Mouse (Mus musculus): ENCODE results near the gene Sema6d. TPM values are rescaled to one million over a fixed set of nuclear protein-coding genes. Genes with fewer than 3 reads are reported as not detected.
A peak's percentile ranks its signal among the peaks of the same experiment; 100 is the strongest.

Sema6d gene
- polyA plus RNA-seq, 1 experiment from 2014 or later, result 19.0 TPM

DNA sequence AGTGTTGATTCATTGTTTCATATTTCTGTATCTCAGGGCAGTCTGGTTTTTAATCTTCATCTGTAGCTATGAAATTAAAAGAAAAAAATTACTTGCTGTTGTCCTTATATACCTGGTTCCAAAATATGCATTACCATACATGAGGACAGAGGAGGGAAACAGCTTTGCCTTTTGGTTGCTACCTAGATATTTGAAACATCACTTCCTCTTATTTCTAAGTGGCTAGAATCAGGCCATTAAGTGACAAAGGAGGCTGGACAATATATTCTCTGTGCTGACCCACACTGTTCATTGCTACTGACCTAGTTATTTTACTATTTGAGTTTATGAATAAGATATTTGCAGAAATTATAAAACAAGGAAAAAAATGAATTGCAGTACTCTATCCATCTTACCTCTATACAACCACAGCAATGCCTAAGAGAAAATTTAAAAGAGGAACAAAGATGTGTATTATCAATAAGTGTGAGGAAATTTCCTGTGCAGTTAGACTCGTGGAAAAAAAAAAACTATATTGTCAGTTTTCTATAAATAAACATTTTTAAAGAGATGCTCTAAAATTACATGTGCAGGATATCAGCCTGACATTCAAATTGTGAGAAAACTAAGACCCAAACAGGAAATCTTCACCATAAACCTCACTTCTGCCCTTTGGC is 330.5 kb downstream of the Sema6d start:
- H3K4me1 ChIP-seq (replicated peaks; ENCODE audit: control insufficient read depth, insufficient read depth, low read length), result no peaks in the 10 kb centered on the region
- ATAC-seq (ENCODE audit: low read depth), result no peak
- H3K4me3 ChIP-seq (ENCODE audit: low read length), result no peak overlapping the region
- no peak overlapping the region for H3K4me2 ChIP-seq (ENCODE audit: low read depth, low read length)
- H3K27ac ChIP-seq (ENCODE audit: low read length), result no peak overlapping the region
- H3K9ac ChIP-seq (ENCODE audit: low read length), result no peak overlapping the region
- no peaks in the 10 kb centered on the region for H3K9me3 ChIP-seq (ENCODE audit: control insufficient read depth, low read length)
- no peaks in the 10 kb centered on the region for H3K27me3 ChIP-seq (ENCODE audit: control insufficient read depth, insufficient read depth, low read depth, low read length)
- WGBS, result 12% methylated on average over 1 of the region's 1 CpGs
- H3K36me3 ChIP-seq (ENCODE audit: control insufficient read depth, insufficient read depth, low read length), result no peaks in the 10 kb centered on the region

DNA sequence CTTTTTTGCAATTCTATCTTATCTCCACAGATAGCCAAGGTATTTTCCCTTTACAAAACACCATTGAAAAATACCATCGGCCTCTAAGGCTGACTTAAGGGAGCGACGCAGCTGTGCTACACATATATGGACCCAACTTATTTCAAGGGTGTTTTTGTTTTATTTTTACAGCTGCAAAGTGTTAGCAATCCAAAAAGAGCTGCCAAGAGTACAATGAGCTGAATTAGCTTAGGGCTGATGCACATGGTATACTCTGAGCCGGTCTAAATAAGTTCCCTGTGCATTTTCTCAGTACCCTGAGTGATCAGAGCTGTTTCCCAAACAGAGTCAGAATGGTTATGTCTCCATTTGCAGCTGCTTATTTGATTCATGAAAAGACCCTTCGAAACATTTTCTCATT is 340.0 kb downstream of the Sema6d start:
- 90% methylated on average over 5 of the region's 5 CpGs for WGBS
- H3K36me3 ChIP-seq (ENCODE audit: control insufficient read depth, insufficient read depth, low read length), result no peaks in the 10 kb centered on the region
- H3K9me3 ChIP-seq (ENCODE audit: control insufficient read depth, low read length), result no peaks in the 10 kb centered on the region
- H3K4me2 ChIP-seq (ENCODE audit: low read depth, low read length), result no peak overlapping the region
- H3K27me3 ChIP-seq (ENCODE audit: control insufficient read depth, insufficient read depth, low read depth, low read length), result no peaks in the 10 kb centered on the region
- no peak overlapping the region for H3K27ac ChIP-seq (ENCODE audit: low read length)
- H3K9ac ChIP-seq (ENCODE audit: low read length), result no peak overlapping the region
- H3K4me3 ChIP-seq (ENCODE audit: low read length), result no peak overlapping the region
- no peaks in the 10 kb centered on the region for H3K4me1 ChIP-seq (replicated peaks; ENCODE audit: control insufficient read depth, insufficient read depth, low read length)
- ATAC-seq (ENCODE audit: low read depth), result no peak

DNA sequence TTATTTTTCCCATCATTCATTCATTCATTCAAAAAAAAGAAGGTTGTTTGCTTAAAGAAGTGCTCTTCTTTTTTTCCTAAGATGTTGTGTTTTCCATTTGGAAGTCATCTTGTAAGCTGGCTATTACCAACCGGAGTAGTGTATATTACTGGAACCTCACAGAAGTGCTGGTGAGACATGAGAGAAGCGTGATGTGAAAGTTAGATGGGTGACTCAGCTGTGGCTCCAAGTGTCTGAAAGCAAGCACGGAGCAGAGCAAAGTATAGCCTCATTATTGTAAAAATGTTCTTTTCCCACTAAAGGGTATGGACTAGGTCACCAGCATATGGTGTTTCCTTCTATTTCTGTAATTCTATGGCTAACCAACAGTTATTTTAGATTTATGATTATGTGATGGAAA is 340.9 kb downstream of the Sema6d start:
- Histone ChIP-seq H3K4me1 (replicated peaks; ENCODE audit: control insufficient read depth, insufficient read depth, low read length) (no peaks in the 10 kb centered on the region), H3K27me3 (ENCODE audit: control insufficient read depth, insufficient read depth, low read depth, low read length) (no peaks in the 10 kb centered on the region), H3K9ac (ENCODE audit: low read length) (no peak overlapping the region), H3K4me3 (ENCODE audit: low read length) (no peak overlapping the region), H3K9me3 (ENCODE audit: control insufficient read depth, low read length) (no peaks in the 10 kb centered on the region), H3K27ac (ENCODE audit: low read length) (no peak overlapping the region), H3K4me2 (ENCODE audit: low read depth, low read length) (no peak overlapping the region), H3K36me3 (ENCODE audit: control insufficient read depth, insufficient read depth, low read length) (no peaks in the 10 kb centered on the region)
- 67% methylated on average over 3 of the region's 3 CpGs for WGBS
- no peak for ATAC-seq (ENCODE audit: low read depth)

DNA sequence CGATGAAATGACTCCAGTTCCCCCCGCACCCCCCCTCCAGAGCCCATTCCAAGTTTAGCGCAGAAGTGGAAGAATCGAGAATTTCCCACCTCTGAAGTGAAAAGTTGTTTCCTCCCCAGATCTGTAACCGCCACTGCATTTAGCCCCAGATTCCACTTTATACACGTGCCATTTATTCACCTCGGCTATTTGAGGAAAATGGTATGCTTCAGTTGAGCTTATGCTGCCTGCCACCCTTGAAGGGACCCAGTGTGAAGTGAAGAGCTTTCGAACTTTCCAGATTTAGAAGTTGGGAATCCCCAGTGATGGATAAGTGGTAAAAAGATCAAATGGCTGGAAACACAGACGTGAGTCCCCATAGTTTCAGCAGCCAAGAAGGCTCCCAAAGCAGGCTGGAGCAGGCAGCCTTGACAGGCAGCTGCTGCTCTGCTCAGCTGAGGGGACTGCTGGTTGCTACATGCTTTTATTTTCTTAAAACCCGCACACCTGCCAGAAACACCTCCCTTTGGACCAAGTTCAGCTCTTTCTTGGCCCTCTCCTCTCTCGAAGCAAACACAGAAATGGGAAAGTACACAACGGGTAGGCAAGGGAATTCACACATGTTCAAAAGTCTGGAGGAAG is 345.7 kb downstream of the Sema6d start:
- H3K9ac ChIP-seq (ENCODE audit: low read length), result no peak overlapping the region
- ATAC-seq (ENCODE audit: low read depth), result peak; percentile 41; the same call in 1 of the 2 replicates
- H3K4me1 ChIP-seq (replicated peaks; ENCODE audit: control insufficient read depth, insufficient read depth, low read length), result no peaks in the 10 kb centered on the region
- no peaks in the 10 kb centered on the region for H3K9me3 ChIP-seq (ENCODE audit: control insufficient read depth, low read length)
- no peak overlapping the region for H3K4me3 ChIP-seq (ENCODE audit: low read length)
- H3K36me3 ChIP-seq (ENCODE audit: control insufficient read depth, insufficient read depth, low read length), result no peaks in the 10 kb centered on the region
- WGBS, result 55% methylated on average over 12 of the region's 12 CpGs
- H3K4me2 ChIP-seq (ENCODE audit: low read depth, low read length), result no peak overlapping the region
- no peaks in the 10 kb centered on the region for H3K27me3 ChIP-seq (ENCODE audit: control insufficient read depth, insufficient read depth, low read depth, low read length)
- H3K27ac ChIP-seq (ENCODE audit: low read length), result no peak overlapping the region

DNA sequence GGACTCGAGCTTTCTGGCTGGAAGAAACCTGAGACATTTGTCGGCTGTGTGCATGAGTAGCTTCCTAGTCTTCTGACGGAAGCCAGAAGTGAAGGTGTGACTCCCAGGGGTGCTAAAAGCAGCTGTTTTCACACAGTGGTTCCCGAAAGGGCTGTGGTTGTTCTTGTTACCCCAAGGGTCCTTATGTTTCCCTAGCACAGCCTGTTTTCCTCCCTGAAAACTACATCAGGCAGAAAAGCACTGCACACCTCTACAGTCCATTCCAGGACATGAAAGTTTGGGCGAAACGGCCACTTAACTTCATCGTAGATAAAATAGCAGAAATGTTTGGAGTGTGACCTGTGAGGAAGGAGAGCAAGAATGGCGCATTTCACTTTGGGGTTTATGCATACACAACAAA is 346.9 kb downstream of the Sema6d start:
- no peak overlapping the region for H3K4me3 ChIP-seq (ENCODE audit: low read length)
- H3K4me2 ChIP-seq (ENCODE audit: low read depth, low read length), result no peak overlapping the region
- no peaks in the 10 kb centered on the region for H3K4me1 ChIP-seq (replicated peaks; ENCODE audit: control insufficient read depth, insufficient read depth, low read length)
- no peak for ATAC-seq (ENCODE audit: low read depth)
- no peaks in the 10 kb centered on the region for H3K9me3 ChIP-seq (ENCODE audit: control insufficient read depth, low read length)
- H3K36me3 ChIP-seq (ENCODE audit: control insufficient read depth, insufficient read depth, low read length), result no peaks in the 10 kb centered on the region
- H3K9ac ChIP-seq (ENCODE audit: low read length), result no peak overlapping the region
- no peaks in the 10 kb centered on the region for H3K27me3 ChIP-seq (ENCODE audit: control insufficient read depth, insufficient read depth, low read depth, low read length)
- 50% methylated on average over 8 of the region's 8 CpGs for WGBS
- H3K27ac ChIP-seq (ENCODE audit: low read length), result no peak overlapping the region

DNA sequence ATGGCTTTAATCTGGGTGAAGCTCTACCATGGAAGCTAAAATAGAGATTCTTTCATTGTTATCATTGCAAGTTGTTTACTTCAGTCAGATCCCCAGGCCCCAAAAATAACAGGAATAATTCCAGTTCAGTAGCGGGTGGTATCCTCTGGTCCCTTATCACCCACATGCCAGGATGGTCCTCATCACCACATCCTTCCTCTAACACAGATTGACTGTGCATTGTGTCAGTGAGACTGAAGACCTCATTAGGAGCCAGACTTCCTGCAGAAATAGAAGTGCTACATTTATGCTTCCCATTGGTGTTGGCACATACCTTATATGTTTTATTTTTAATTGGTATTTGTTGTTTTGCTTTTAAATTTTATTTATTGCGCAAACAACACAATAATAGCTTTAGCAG is 354.4 kb downstream of the Sema6d start:
- Histone ChIP-seq H3K4me1 (replicated peaks; ENCODE audit: control insufficient read depth, insufficient read depth, low read length) (no peaks in the 10 kb centered on the region), H3K9me3 (ENCODE audit: control insufficient read depth, low read length) (no peaks in the 10 kb centered on the region; the same call in 1 of the 2 replicates), H3K27ac (ENCODE audit: low read length) (no peak overlapping the region), H3K36me3 (ENCODE audit: control insufficient read depth, insufficient read depth, low read length) (no peaks in the 10 kb centered on the region), H3K27me3 (ENCODE audit: control insufficient read depth, insufficient read depth, low read depth, low read length) (no peaks in the 10 kb centered on the region), H3K9ac (ENCODE audit: low read length) (no peak overlapping the region), H3K4me3 (ENCODE audit: low read length) (no peak overlapping the region), H3K4me2 (ENCODE audit: low read depth, low read length) (no peak overlapping the region)
- peak; percentile 56; the same call in 1 of the 2 replicates for ATAC-seq (ENCODE audit: low read depth)
- WGBS, result 66% methylated on average over 2 of the region's 2 CpGs

DNA sequence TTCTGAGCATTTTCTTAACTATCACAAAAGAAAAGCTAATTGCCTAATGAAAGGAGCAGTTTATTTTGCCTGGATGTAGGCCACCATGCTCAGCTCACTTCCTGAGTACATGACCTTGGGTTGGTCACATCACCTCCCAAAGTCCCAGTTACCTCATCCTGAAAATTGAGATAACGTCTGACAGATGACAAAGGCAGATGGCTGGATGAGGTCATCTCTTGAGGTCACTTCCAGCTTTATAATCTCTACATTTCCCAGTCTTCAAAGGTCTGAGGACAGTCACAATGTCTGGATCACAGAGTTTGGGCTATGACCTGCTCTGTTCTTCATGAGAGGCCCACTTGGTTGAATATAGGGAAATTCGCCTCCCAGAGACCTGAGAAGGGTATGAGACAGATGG is 366.1 kb downstream of the Sema6d start:
- 58% methylated on average over 2 of the region's 2 CpGs for WGBS
- no peak overlapping the region for H3K4me3 ChIP-seq (ENCODE audit: low read length)

DNA sequence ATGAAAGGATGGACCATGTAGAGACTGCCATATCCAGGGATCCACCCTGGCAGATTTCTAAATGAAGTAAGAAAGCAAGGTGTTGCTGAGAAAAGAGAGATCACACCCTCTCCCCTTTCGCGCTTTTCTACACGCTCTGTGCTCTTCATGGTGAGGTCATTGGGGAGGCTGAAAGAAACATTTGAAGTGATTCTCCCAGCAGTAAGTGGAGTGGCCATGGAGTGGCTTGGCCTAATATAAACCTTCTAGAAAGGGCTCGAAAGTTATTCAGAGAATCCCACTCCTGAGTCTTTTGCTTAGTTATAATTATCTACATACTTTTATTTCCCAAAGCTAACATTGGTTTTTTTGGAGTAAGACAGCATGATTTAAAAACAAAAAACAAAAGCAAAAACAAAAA is 367.2 kb downstream of the Sema6d start:
- H3K4me2 ChIP-seq (ENCODE audit: low read depth, low read length), result no peak overlapping the region
- no peaks in the 10 kb centered on the region for H3K36me3 ChIP-seq (ENCODE audit: control insufficient read depth, insufficient read depth, low read length)
- no peak overlapping the region for H3K4me3 ChIP-seq (ENCODE audit: low read length)
- 82% methylated on average over 4 of the region's 4 CpGs for WGBS
- H3K27me3 ChIP-seq (ENCODE audit: control insufficient read depth, insufficient read depth, low read depth, low read length), result no peaks in the 10 kb centered on the region
- no peak for ATAC-seq (ENCODE audit: low read depth)
- H3K9me3 ChIP-seq (ENCODE audit: control insufficient read depth, low read length), result no peaks in the 10 kb centered on the region
- H3K9ac ChIP-seq (ENCODE audit: low read length), result no peak overlapping the region
- H3K4me1 ChIP-seq (replicated peaks; ENCODE audit: control insufficient read depth, insufficient read depth, low read length), result peaks cover 11% of the 10 kb centered on the region
- no peak overlapping the region for H3K27ac ChIP-seq (ENCODE audit: low read length)

More for the DNA sequence above, 366.1 kb downstream of the Sema6d start:
- no peak overlapping the region for H3K27ac ChIP-seq (ENCODE audit: low read length)
- no peak for ATAC-seq (ENCODE audit: low read depth)
- no peaks in the 10 kb centered on the region for H3K27me3 ChIP-seq (ENCODE audit: control insufficient read depth, insufficient read depth, low read depth, low read length)
- H3K9ac ChIP-seq (ENCODE audit: low read length), result no peak overlapping the region
- H3K36me3 ChIP-seq (ENCODE audit: control insufficient read depth, insufficient read depth, low read length), result no peaks in the 10 kb centered on the region
- no peak overlapping the region for H3K4me2 ChIP-seq (ENCODE audit: low read depth, low read length)
- no peaks in the 10 kb centered on the region for H3K9me3 ChIP-seq (ENCODE audit: control insufficient read depth, low read length)
- H3K4me1 ChIP-seq (replicated peaks; ENCODE audit: control insufficient read depth, insufficient read depth, low read length), result peaks cover 1% of the 10 kb centered on the region

DNA sequence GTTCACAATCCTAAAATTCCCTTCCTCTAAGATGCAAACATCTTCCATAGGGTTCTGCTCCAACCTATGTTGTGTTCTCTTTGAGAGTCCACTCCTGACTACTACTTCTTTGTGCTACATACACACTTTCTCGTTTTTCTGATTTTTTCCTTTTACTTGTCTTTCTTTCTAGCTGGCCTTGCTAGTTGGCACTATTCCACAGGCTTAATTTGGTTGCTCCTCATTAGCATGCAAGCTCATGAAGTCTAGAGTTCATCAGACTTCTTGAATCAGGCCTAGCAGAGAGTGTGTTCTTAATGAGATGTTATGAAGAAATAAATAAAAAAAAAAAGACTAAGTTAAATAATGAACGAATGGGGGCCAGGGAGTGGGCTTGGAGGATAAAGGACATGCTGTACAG is 368.3 kb downstream of the Sema6d start:
- H3K4me1 ChIP-seq (replicated peaks; ENCODE audit: control insufficient read depth, insufficient read depth, low read length), result peaks cover 11% of the 10 kb centered on the region
- no peak overlapping the region for H3K4me3 ChIP-seq (ENCODE audit: low read length)
- H3K27ac ChIP-seq (ENCODE audit: low read length), result no peak overlapping the region
- no peaks in the 10 kb centered on the region for H3K27me3 ChIP-seq (ENCODE audit: control insufficient read depth, insufficient read depth, low read depth, low read length)
- ATAC-seq (ENCODE audit: low read depth), result no peak
- H3K4me2 ChIP-seq (ENCODE audit: low read depth, low read length), result no peak overlapping the region
- H3K9ac ChIP-seq (ENCODE audit: low read length), result no peak overlapping the region
- no peaks in the 10 kb centered on the region for H3K9me3 ChIP-seq (ENCODE audit: control insufficient read depth, low read length)
- H3K36me3 ChIP-seq (ENCODE audit: control insufficient read depth, insufficient read depth, low read length), result no peaks in the 10 kb centered on the region
- WGBS, result 64% methylated on average over 2 of the region's 2 CpGs

Measured in lung, embryonic 16.5 days (tissue).